Comparison of ENCODE assay signal across 11 mouse cellular contexts in genomic region chr2:120670253-120670652, GRCm38 (mm10). TPM values are rescaled to one million over a fixed set of nuclear protein-coding genes. Genes with fewer than 3 reads are reported as not detected.
A peak's percentile ranks its signal among the peaks of the same experiment; 100 is the strongest.
DNase-seq lines count a peak whose midpoint lies in the region; ATAC-seq and TF ChIP-seq lines count a peak whose summit lies in the region.
"Had no signal": no experiment of that assay in that cellular context is flagged by ENCODE, and none has a peak within 500 bp of the region (broad histone marks: within the 10 kb centered on the region; RNA-seq: fewer than 3 reads in every experiment).

No protein-coding gene starts in this region.

- no peaks in the 10 kb centered on the region for H3K9me3 ChIP-seq in intestine, postnatal 0 days (ENCODE audit: control insufficient read depth)
- H3K9me3 ChIP-seq in intestine, embryonic 16.5 days (ENCODE audit: control insufficient read depth, low read length) = no peaks in the 10 kb centered on the region
- H3K9me3 ChIP-seq in midbrain, postnatal 0 days (ENCODE audit: low read length) = no peaks in the 10 kb centered on the region
- H3K9me3 ChIP-seq in midbrain, embryonic 15.5 days = no peaks in the 10 kb centered on the region
- H3K9me3 ChIP-seq: embryonic facial prominence, embryonic 12.5 days; hindbrain, embryonic 13.5 days had no signal

- WGBS in intestine, postnatal 0 days = 68% methylated on average over 2 of the region's 2 CpGs
- 68% methylated on average over 2 of the region's 2 CpGs for WGBS in intestine, embryonic 16.5 days
- WGBS in midbrain, postnatal 0 days = 78% methylated on average over 2 of the region's 2 CpGs
- 90% methylated on average over 2 of the region's 2 CpGs for WGBS in midbrain, embryonic 15.5 days

- TF ChIP-seq POLR2A in brain, embryonic 14.5 days (IDR thresholded peaks at IDR 0.05; ENCODE audit: borderline replicate concordance, extremely low read depth, insufficient read depth, insufficient read length, poor library complexity, severe bottlenecking) = no peak

- H3K27ac ChIP-seq in intestine, postnatal 0 days (ENCODE audit: low read depth, low read length) = no peak overlapping the region
- H3K27ac ChIP-seq in intestine, embryonic 16.5 days (ENCODE audit: low read length) = no peak overlapping the region
- H3K27ac ChIP-seq in midbrain, postnatal 0 days (ENCODE audit: low read depth, low read length) = no peak overlapping the region
- H3K27ac ChIP-seq in midbrain, embryonic 15.5 days = no peak overlapping the region
- H3K27ac ChIP-seq: embryonic facial prominence, embryonic 12.5 days; hindbrain, embryonic 13.5 days had no signal

- ATAC-seq in intestine, postnatal 0 days = no peak
- no peak for ATAC-seq in intestine, embryonic 16.5 days
- no peak for ATAC-seq in midbrain, postnatal 0 days (ENCODE audit: low FRiP score)
- ATAC-seq in midbrain, embryonic 15.5 days (replicated peaks) = no peak

- H3K36me3 ChIP-seq in intestine, postnatal 0 days (ENCODE audit: control insufficient read depth, insufficient read depth) = no peaks in the 10 kb centered on the region
- H3K36me3 ChIP-seq in intestine, embryonic 16.5 days (ENCODE audit: control insufficient read depth, insufficient read depth, low read length) = no peaks in the 10 kb centered on the region
- 0 out of 2 replicates have a peak, but pooled peaks cover 5% of the 10 kb centered on the region for H3K36me3 ChIP-seq in midbrain, postnatal 0 days (ENCODE audit: insufficient read depth, low read length)
- no peaks in the 10 kb centered on the region for H3K36me3 ChIP-seq in midbrain, embryonic 15.5 days (replicated peaks)
- H3K36me3 ChIP-seq: embryonic facial prominence, embryonic 12.5 days had no signal

- H3K4me2 ChIP-seq in intestine, postnatal 0 days (replicated peaks; ENCODE audit: low read depth) = no peak overlapping the region
- H3K4me2 ChIP-seq in intestine, embryonic 16.5 days (ENCODE audit: low read depth, low read length) = no peak overlapping the region
- H3K4me2 ChIP-seq in midbrain, postnatal 0 days (ENCODE audit: low read depth, low read length, poor library complexity, severe bottlenecking) = no peak overlapping the region
- no peak overlapping the region for H3K4me2 ChIP-seq in midbrain, embryonic 15.5 days
- H3K4me2 ChIP-seq: embryonic facial prominence, embryonic 12.5 days; hindbrain, embryonic 13.5 days had no signal

- peak; percentile 68 for TF ChIP-seq CTCF in intestine, postnatal 0 days (IDR thresholded peaks at IDR 0.05; ENCODE audit: low read depth)
- peak; percentile 73 for TF ChIP-seq CTCF in midbrain, postnatal 0 days (IDR thresholded peaks at IDR 0.05)
- no peak for TF ChIP-seq CTCF in brain, embryonic 14.5 days (IDR thresholded peaks at IDR 0.05; ENCODE audit: borderline replicate concordance, extremely low read depth, insufficient read depth, insufficient read length)

- H3K27me3 ChIP-seq in intestine, postnatal 0 days (replicated peaks; ENCODE audit: control insufficient read depth, insufficient read depth, low read length) = no peaks in the 10 kb centered on the region
- H3K27me3 ChIP-seq in intestine, embryonic 16.5 days (replicated peaks; ENCODE audit: control insufficient read depth, insufficient read depth, low read length) = no peaks in the 10 kb centered on the region
- H3K27me3 ChIP-seq in midbrain, postnatal 0 days (ENCODE audit: insufficient read depth, low read length) = no peaks in the 10 kb centered on the region
- no peaks in the 10 kb centered on the region for H3K27me3 ChIP-seq in midbrain, embryonic 15.5 days (replicated peaks)
- H3K27me3 ChIP-seq: embryonic facial prominence, embryonic 12.5 days; hindbrain, embryonic 13.5 days had no signal

- peak; percentile 44 for DNase-seq in midbrain, postnatal 0 days (ENCODE audit: low spot score)
- DNase-seq in brain, embryonic 14.5 days (ENCODE audit: low read depth) = peak; percentile 27
- peak; percentile 8 for DNase-seq in telencephalon, adult 2 months (ENCODE audit: low read depth, low spot score)
- DNase-seq in layer of hippocampus, adult 11-12 months (ENCODE audit: low spot score) = no peak
- DNase-seq: adrenal gland, postnatal 10 days; thymus, postnatal 4 days had no signal

- H3K4me1 ChIP-seq in intestine, postnatal 0 days (replicated peaks; ENCODE audit: control insufficient read depth, insufficient read depth, low read length) = no peaks in the 10 kb centered on the region
- H3K4me1 ChIP-seq in intestine, embryonic 16.5 days (ENCODE audit: control insufficient read depth, insufficient read depth, low read length) = no peaks in the 10 kb centered on the region
- no peaks in the 10 kb centered on the region for H3K4me1 ChIP-seq in midbrain, postnatal 0 days (ENCODE audit: insufficient read depth, low read length)
- no peaks in the 10 kb centered on the region for H3K4me1 ChIP-seq in midbrain, embryonic 15.5 days
- H3K4me1 ChIP-seq: embryonic facial prominence, embryonic 12.5 days; hindbrain, embryonic 13.5 days had no signal

- H3K4me3 ChIP-seq in intestine, postnatal 0 days (ENCODE audit: low read depth, low read length) = no peak overlapping the region
- no peak overlapping the region for H3K4me3 ChIP-seq in intestine, embryonic 16.5 days (ENCODE audit: low read length)
- H3K4me3 ChIP-seq in midbrain, postnatal 0 days (ENCODE audit: low read depth, low read length) = no peak overlapping the region
- no peak overlapping the region for H3K4me3 ChIP-seq in midbrain, embryonic 15.5 days
- H3K4me3 ChIP-seq: embryonic facial prominence, embryonic 12.5 days; hindbrain, embryonic 13.5 days had no signal

- H3K9ac ChIP-seq in intestine, postnatal 0 days (ENCODE audit: low read depth, low read length) = no peak overlapping the region
- no peak overlapping the region for H3K9ac ChIP-seq in intestine, embryonic 16.5 days (ENCODE audit: low read depth, low read length)
- no peak overlapping the region for H3K9ac ChIP-seq in midbrain, postnatal 0 days (replicated peaks; ENCODE audit: low read length, poor library complexity, severe bottlenecking)
- no peak overlapping the region for H3K9ac ChIP-seq in midbrain, embryonic 15.5 days
- H3K9ac ChIP-seq: embryonic facial prominence, embryonic 12.5 days; hindbrain, embryonic 13.5 days had no signal

RNA-seq across cellular contexts. Expression of gene Stard9, which starts 41.3 kb away (rescaled TPM):
- polyA plus RNA-seq in intestine, postnatal 0 days (2015; fragmentation: Nextera tagmentation; extraction: Ambion mirVana) = 1.6 and 2.4 TPM in 2 replicates
- polyA plus RNA-seq in intestine, embryonic 16.5 days (2015; fragmentation: Nextera tagmentation; extraction: Ambion mirVana) = 2.5 and 3.3 TPM in 2 replicates
- total RNA-seq in midbrain, postnatal 0 days (2014; rRNA removed) = 10.6 and 11.4 TPM in 2 replicates
- 1.6 and 2.4 TPM in 2 replicates for polyA plus RNA-seq in midbrain, postnatal 0 days (2015; fragmentation: Nextera tagmentation; extraction: Ambion mirVana)
- polyA plus RNA-seq in midbrain, embryonic 15.5 days (2015; fragmentation: Nextera tagmentation; extraction: Ambion mirVana) = 4.1 and 5.1 TPM in 2 replicates
- polyA plus RNA-seq in brain, embryonic 14.5 days (2012; rRNA removed) = 14.6 and 16.1 TPM in 2 replicates
